Mouse (Mus musculus): ENCODE data around the gene Mmp19. TPM values are rescaled to one million over a fixed set of nuclear protein-coding genes. Genes with fewer than 3 reads are reported as not detected.

The Mmp19 gene
- total and polyA plus RNA-seq, 3 experiments = 0.08 to 0.36 TPM; not detected in 1

DNA sequence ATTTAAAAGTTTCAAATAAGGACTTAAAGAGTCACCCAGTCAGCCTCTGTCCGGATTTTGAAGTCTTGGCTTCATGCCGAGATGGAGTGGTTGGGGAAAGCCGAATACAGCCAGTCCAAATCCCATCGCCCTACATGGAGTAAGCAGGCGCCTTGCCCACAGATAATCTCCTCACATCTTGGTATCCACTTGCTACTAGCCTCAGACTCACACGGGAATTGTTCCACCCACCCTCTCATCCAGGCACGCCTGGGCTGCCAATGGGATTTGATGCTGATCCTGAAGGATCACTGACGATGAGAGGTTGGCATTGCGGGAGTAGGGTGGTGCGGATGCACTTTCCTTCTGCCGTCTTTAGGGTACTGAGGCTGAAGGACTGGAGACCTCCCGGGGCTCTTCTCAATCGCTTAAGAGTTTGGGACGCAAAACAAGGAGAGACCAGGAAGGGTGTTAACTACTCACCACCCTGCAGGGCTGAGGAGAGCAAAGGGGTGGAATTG, 13.1 kb downstream of the Mmp19 start, which contains the start of gene Dnajc14:
Gene Dnajc14 (plus strand): TSS at position 292 of the 500 bp plus-strand sequence.
- Histone ChIP-seq H3K79me2 (ENCODE audit: control insufficient read depth, insufficient read depth, low read length, poor library complexity) (peaks cover 26% of the 10 kb centered on the region), H3K27ac (ENCODE audit: control insufficient read depth, low read depth, low read length) (peak within 1 kb of the TSS; percentile 86), H3K27me3 (ENCODE audit: control insufficient read depth in 1 of 2, insufficient read depth in 2 of 2, low read length in 2 of 2) (no peaks in the 10 kb centered on the region), H3K36me3 (ENCODE audit: control insufficient read depth in 1 of 2, insufficient read depth in 2 of 2, low read length in 2 of 2) (peaks cover 0 to 8% of the 10 kb centered on the region in 2 experiments; a peak in 2 of 4 replicates), H3K9ac (ENCODE audit: control insufficient read depth, low read depth, low read length, poor library complexity, severe bottlenecking) (peak within 1 kb of the TSS; percentile 90), H3K4me1 (ENCODE audit: control insufficient read depth in 1 of 2, insufficient read depth in 2 of 2, low read length in 2 of 2) (peaks cover 5 to 11% of the 10 kb centered on the region in 2 experiments; a peak in 3 of 4 replicates), H3K9me3 (replicated peaks; ENCODE audit: insufficient read depth, low read length) (no peaks in the 10 kb centered on the region), H3K4me3 (ENCODE audit: control insufficient read depth in 1 of 2, insufficient read depth in 1 of 2, low read depth in 2 of 2, low read length in 2 of 2) (peak within 1 kb of the TSS; percentile 86 to 92)
- DNase-seq (ENCODE audit: low read depth, low spot score) = no peak
- TF ChIP-seq SIN3A (IDR thresholded peaks at IDR 0.05; ENCODE audit: low read length) (0 out of 2 replicates have a peak, but pooled peaks have one; percentile 6), RCOR1 (IDR thresholded peaks at IDR 0.05; ENCODE audit: low read depth, low read length) (no peak), POLR2AphosphoS5 (IDR thresholded peaks at IDR 0.05; ENCODE audit: borderline replicate concordance, low read depth, low read length) (no peak), NELFE (IDR thresholded peaks at IDR 0.05; ENCODE audit: low read depth, low read length) (0 out of 2 replicates have a peak, but pooled peaks have one; percentile 19)

GRCm38 (mm10) chr10:128804271-128805091, 13.8 kb downstream of the Mmp19 start, which contains the start of gene Tmem198b:
Gene Tmem198b, minus strand, starts transcription at chr10:128804370.
- peaks cover 27% of the 10 kb centered on the region for H3K79me2 ChIP-seq (ENCODE audit: control insufficient read depth, insufficient read depth, low read length, poor library complexity)
- TF ChIP-seq MAZ (IDR thresholded peaks at IDR 0.05; ENCODE audit: low read depth, low read length) (peak; percentile 40; the same call in 1 of the 2 replicates), TCF12 (IDR thresholded peaks at IDR 0.05; ENCODE audit: low read depth, low read length) (peak; percentile 38; the same call in 1 of the 2 replicates), TAL1 (IDR thresholded peaks at IDR 0.05; ENCODE audit: low read length) (no peak), ZNF384 (IDR thresholded peaks at IDR 0.05; ENCODE audit: low read depth, low read length) (no peak), TBP (IDR thresholded peaks at IDR 0.05; ENCODE audit: low read depth, low read length) (peak; percentile 88), RCOR1 (IDR thresholded peaks at IDR 0.05; ENCODE audit: low read depth, low read length) (no peak), ETS1 (IDR thresholded peaks at IDR 0.05; ENCODE audit: low read depth, low read length) (peak; percentile 72; the same call in 1 of the 2 replicates), MAX (IDR thresholded peaks at IDR 0.05; ENCODE audit: low read length) (peak; percentile 6; the same call in 1 of the 2 replicates), POLR2A (IDR thresholded peaks at IDR 0.05; ENCODE audit: control insufficient read depth in 1 of 2, insufficient read depth in 1 of 2, low read depth in 1 of 2, low read length in 2 of 2, poor library complexity in 1 of 2) (peak in 1 of 2 experiments; percentile 42; a peak in 1 of 4 replicates), HCFC1 (IDR thresholded peaks at IDR 0.05; ENCODE audit: low read depth, low read length) (peak; percentile 67), CHD1 (IDR thresholded peaks at IDR 0.05; ENCODE audit: low read depth, low read length) (peak; percentile 99), USF1 (IDR thresholded peaks at IDR 0.05; ENCODE audit: low read depth, low read length) (no peak; the same call in 1 of the 2 replicates), ZMIZ1 (IDR thresholded peaks at IDR 0.05; ENCODE audit: low read depth, low read length) (peak; percentile 40; the same call in 1 of the 2 replicates), SIN3A (IDR thresholded peaks at IDR 0.05; ENCODE audit: low read length) (peak; percentile 56), CHD2 (IDR thresholded peaks at IDR 0.05; ENCODE audit: low read length) (no peak), ELF1 (IDR thresholded peaks at IDR 0.05; ENCODE audit: low read depth, low read length) (0 out of 2 replicates have a peak, but pooled peaks have one; percentile 13), E2F4 (IDR thresholded peaks at IDR 0.05; ENCODE audit: borderline replicate concordance, low read depth, low read length) (no peak)
- peaks cover 5 to 12% of the 10 kb centered on the region in 2 experiments; a peak in 3 of 4 replicates for H3K4me1 ChIP-seq (ENCODE audit: control insufficient read depth in 1 of 2, insufficient read depth in 2 of 2, low read length in 2 of 2)
- DNase-seq (ENCODE audit: low read depth, low spot score) = peak; percentile 87
- H3K27ac ChIP-seq (ENCODE audit: control insufficient read depth, low read depth, low read length) = peak within 1 kb of the TSS; percentile 86
- peak within 1 kb of the TSS; percentile 86 to 92 for H3K4me3 ChIP-seq (ENCODE audit: control insufficient read depth in 1 of 2, insufficient read depth in 1 of 2, low read depth in 2 of 2, low read length in 2 of 2)
- H3K9me3 ChIP-seq (replicated peaks; ENCODE audit: insufficient read depth, low read length) = no peaks in the 10 kb centered on the region
- H3K27me3 ChIP-seq (ENCODE audit: control insufficient read depth in 1 of 2, insufficient read depth in 2 of 2, low read length in 2 of 2) = no peaks in the 10 kb centered on the region
- peak within 1 kb of the TSS; percentile 90 for H3K9ac ChIP-seq (ENCODE audit: control insufficient read depth, low read depth, low read length, poor library complexity, severe bottlenecking)
- peaks cover 0 to 8% of the 10 kb centered on the region in 2 experiments; a peak in 2 of 4 replicates for H3K36me3 ChIP-seq (ENCODE audit: control insufficient read depth in 1 of 2, insufficient read depth in 2 of 2, low read length in 2 of 2)

Measured in MEL (cell line).